Mouse (Mus musculus) ES-Bruce4 (cell line): ENCODE results near the gene Smim13.

Source experiments
- CTCF ChIP-seq: IDR thresholded peaks from one replicate; pipeline ENCODE4 v1.8.1; 2011; ENCODE audit warnings: low read depth, low read length
- EP300 ChIP-seq: IDR thresholded peaks from 2 replicates; pipeline ENCODE4 v1.6.1; 2011; ENCODE audit warnings: low read depth, low read length; ENCODE audit not compliant: insufficient read depth
- POLR2A ChIP-seq: IDR thresholded peaks from one replicate; pipeline ENCODE4 v1.8.1; 2011; ENCODE audit warnings: low read length; ENCODE audit not compliant: insufficient read depth

GRCm38 (mm10) chr13:41219687-41220303 lies 29.8 kb upstream of the Smim13 start:
- TF ChIP-seq POLR2A, result no peak
- no peak for TF ChIP-seq EP300
- TF ChIP-seq CTCF, result no peak
